Mouse (Mus musculus) megakaryocyte, embryonic 14.5 days (primary cell): ENCODE measurements around the gene Gm28171. TPM values are rescaled to one million over a fixed set of nuclear protein-coding genes. Genes with fewer than 3 reads are reported as not detected.
"Not testable (repeated sequence)": the region's sequence is repeated elsewhere in the genome, so short reads cannot be mapped to it uniquely, and the experiment has no call there.

Experiments
- H3K27me3 ChIP-seq: replicated peaks from 2 replicates; pipeline ENCODE3; 2012; ENCODE audit warnings: inconsistent platforms
- H3K36me3 ChIP-seq: replicated peaks from 2 replicates; pipeline ENCODE3; 2012; ENCODE audit warnings: low read length, inconsistent platforms, mixed read lengths
- H3K4me1 ChIP-seq: 2 replicates; pipeline ENCODE4 v1.6.1; 2012; ENCODE audit warnings: inconsistent platforms
- H3K4me3 ChIP-seq: replicated peaks from 2 replicates; pipeline ENCODE3; 2012; ENCODE audit warnings: moderate library complexity, mild to moderate bottlenecking, inconsistent platforms
- H3K9me3 ChIP-seq: 2 replicates; pipeline ENCODE4 v1.6.1; 2012; ENCODE audit warnings: inconsistent platforms
- polyA plus RNA-seq: library from polyadenylated mRNA; stranded (reverse); fragments of >175 nt; gene quantifications from 2 replicates; pipeline ENCODE4 v1.2.3, GENCODE M21; 2012; ENCODE audit warnings: low replicate concordance; ENCODE audit not compliant: insufficient read depth

Gm28171 gene
- polyA plus RNA-seq, result not detected in 2 replicates

GRCm38 (mm10) chrY:5793095-5793494 is at the start of gene Gm28171:
Gm28171 (plus strand) TSS chrY:5793395.
- H3K36me3 ChIP-seq, H3K4me1 ChIP-seq, H3K4me3 ChIP-seq, H3K9me3 ChIP-seq, H3K27me3 ChIP-seq: not testable (repeated sequence)

Other genes with a start within 250 kb of the Gm28171 start
- not detected in 2 replicates for gene Gm21854, start 136.4 kb upstream of the Gm28171 start, polyA plus RNA-seq
- gene Gm20914, start 67.4 kb upstream of the Gm28171 start, polyA plus RNA-seq, result not detected in 2 replicates
- gene Gm21778, start 149.1 kb downstream of the Gm28171 start, polyA plus RNA-seq, result not detected in 2 replicates